Mouse (Mus musculus) heart, postnatal 10 days (tissue): ENCODE measurements around the gene Fam124b. TPM values are rescaled to one million over a fixed set of nuclear protein-coding genes. Genes with fewer than 3 reads are reported as not detected.

Experiments used
- DNase-seq, 2 experiments: peaks; one replicate each; pipeline ENCODE4 v3.0.0; 2021
- intact Hi-C: fragments of 180-260 bp; cut with DNase I; formaldehyde crosslinking; loops from one replicate; pipeline ENCODE4 v1.15.1; 2025
- total RNA-seq, 2 experiments: library from RNA; stranded (reverse); gene quantifications; 2 replicates each; pipeline ENCODE4 v1.2.3; 2021

The Fam124b gene
- 1 to 10 TPM; 8.4 to 9.5 TPM for total RNA-seq

DNA sequence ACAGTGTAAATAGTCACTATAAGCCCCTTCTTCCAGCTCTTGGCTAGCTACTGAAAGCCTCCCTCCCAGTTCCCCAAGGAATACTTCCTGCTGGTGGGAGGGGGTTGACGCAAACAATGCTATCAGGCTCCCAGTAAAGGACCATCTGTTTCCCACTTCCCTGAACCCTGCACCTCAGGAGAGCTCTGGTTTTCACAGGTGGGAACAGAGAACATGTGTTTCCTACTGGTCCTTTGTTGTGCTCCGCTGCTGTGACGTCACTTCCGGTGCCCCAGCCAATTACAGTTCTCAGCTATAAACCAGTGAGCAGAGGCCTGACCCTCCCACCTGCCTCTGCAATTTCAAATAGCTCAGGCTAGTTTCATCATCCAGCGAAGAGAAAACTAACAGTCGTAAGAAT lies at the start of gene Fam124b:
Gene Fam124b (minus strand): TSS at position 206 of the 400 bp plus-strand sequence.
- intact Hi-C loops = no loop called here
- peak; percentile 71 to 76 for DNase-seq

DNA sequence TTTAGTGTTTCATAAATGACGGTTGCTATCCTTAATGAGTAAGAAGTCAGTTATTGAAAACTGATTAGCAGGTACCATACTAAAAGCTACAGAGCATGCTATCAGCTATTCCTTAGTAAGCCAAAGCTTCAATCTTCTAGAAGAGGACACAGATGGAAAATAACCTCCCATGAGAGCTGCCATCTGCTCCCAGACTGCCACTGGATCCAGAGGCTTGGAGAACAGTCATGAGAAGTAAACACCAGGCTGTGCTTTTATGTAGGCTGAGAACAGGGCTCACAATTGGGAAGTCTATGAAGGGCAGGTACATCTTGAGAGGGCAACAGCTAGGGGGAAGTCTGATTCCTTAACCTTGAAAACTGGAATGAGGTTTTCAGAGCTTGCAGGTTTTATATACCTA lies 42.2 kb upstream of the Fam124b start:
- intact Hi-C loops = no loop called here
- no peak for DNase-seq

DNA sequence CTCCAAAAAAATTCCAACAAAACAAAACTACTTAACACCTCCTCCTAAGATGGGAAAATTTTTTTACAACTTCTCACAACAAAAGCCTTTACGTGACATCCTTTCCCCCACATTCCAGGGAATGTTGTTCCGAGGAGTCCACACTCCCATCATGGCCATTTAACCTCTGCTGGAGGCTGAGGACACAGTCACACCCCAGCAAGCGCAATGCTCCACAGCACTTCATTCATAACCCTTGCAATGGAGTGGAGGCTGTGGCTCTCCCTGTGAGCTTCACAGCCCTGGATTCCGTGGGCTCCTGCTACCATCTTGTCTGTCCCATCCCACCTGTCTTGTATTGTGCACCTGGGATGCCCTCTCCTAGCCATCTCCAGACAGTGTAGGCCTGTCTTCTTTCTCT lies 40.4 kb upstream of the Fam124b start:
- intact Hi-C loops = no loop called here

DNA sequence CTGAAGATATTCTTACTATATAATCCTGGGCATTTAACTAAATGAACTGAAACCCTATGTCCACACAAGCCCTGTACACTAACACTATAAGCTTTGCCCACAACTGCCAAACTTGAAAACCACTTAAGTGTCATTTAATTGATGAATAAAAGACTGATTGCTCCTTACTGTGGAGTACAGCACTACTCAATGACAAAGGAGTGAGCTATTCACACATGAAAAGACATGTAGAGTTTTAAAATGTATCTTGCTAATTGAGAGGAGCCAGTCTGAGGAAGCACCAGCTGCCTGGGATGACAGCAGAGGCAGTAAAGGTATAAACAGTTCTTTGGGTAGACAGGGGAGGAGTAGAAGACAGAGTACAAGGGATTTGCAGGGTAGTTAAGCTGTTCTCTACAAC lies 35.0 kb upstream of the Fam124b start:
- intact Hi-C loops = no loop called here
- DNase-seq = no peak

More for the DNA sequence above, 40.4 kb upstream of the Fam124b start:
- no peak for DNase-seq

DNA sequence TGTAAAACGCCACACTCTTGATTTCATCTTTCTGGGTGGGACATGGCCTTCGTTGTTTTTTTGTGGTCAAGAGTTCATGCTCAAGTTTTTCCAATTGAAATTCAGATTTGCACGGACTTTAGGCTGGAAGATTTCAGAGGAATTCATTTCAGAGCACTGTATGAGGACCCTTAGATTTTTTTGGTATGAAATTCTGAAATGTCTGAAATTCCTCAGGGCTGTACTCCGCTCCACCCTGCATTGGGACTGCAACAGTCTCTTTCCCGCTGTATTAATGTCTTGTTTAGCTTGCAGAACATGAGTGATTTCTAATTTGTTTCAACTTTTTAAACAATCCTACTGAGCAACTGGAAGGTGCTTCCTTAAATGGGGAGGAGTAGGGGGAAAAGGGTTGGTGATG lies 32.0 kb upstream of the Fam124b start:
- intact Hi-C loops = no loop called here
- no peak for DNase-seq

DNA sequence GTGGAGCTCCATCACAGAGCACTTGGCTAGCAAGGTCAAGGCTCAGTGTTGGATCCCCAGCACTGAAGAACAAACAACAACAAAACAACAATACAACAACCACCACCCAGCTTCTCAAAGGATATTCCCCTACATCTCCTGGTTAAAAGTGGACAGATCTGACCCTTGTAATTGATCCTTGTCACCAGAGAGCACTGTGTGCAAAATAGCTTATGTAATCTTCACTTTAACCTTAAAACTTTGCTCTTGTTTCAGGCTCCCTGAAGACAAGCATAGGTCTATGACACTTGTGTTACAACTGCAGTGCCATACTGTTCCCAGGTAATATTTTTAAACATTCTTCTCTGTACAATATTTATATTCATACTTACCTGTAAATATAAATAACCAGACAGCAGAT lies 28.9 kb upstream of the Fam124b start:
- intact Hi-C loops = loop anchor here (10.0 kb wide), 1 partner anchor 158 kb away; no protein-coding TSS in a partner anchor
- DNase-seq = no peak

DNA sequence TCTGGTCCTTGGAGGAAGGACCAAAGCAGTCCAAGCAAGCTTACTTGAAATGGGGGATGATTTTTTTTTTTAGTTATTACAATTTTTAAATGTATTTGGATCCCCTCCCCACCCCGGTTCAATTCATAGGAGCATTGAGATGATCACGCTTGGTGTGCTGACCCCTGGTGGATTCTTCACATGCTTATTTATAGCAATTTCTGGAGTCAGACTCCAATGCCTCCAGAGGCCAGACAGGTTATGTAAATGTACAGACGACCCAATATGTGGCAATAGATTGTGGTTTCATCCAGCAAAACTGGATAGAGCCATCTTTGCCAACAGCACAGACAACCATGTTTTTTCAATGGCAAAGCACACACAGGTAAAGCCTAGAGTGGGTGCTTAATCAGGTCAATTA lies 25.9 kb upstream of the Fam124b start:
- intact Hi-C loops = loop anchor here (10.0 kb wide), 1 partner anchor 161 kb away; no protein-coding TSS in a partner anchor
- peak in 1 of 2 experiments; percentile 22 for DNase-seq

DNA sequence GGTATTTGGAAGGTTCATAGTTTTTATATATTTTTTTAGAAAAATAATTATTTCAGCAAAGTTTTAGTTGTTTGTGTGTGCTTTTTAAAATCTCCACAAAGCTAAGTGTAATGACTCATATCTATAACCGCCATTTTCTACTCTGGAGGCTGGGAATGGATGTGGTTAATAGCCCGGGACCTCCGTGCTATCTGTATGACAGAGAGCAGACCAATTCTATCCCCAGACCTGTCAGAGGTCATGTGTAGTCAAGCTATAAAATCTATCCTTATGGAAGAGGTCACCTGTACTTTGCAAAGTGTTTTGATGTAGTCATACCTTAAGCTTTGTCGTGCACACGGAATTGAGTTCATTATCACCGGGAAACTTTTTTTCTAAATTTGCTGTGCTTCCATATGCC lies 23.3 kb upstream of the Fam124b start:
- DNase-seq = no peak
- intact Hi-C loops = loop anchor here (10.0 kb wide), 1 partner anchor 163 kb away; no protein-coding TSS in a partner anchor

DNA sequence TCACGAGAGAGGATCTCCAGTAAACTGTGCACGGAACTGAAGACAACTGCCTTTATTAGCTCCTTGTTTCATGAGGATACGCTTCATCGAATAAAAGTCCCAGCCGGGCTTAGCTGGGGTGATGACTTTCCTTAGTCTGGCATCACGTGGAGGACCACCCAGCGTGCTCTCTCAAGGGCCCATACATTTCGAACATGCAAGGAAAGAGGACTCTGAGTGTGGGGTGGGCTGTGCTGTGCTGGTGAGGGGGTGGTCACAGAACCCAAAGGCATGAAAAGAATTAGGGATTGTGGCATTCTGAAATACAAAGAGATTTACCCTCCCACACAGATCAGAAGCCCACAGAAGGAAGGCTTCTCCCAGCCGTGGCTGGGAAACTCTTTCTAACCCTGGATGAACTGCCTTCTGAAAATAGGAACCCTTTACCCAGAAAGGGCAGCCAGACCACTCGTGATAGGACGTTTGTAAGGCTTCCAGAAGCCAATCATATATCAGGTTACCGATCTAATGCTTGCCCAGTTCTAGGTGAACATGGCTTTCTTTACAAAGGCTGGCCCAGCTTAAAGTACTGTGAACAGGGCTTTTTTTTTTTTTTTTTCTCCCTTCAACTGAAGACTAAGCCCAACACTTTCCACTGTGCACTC lies 21.9 kb upstream of the Fam124b start:
- intact Hi-C loops = loop anchor here (10.0 kb wide), 1 partner anchor 165 kb away; no protein-coding TSS in a partner anchor
- no peak for DNase-seq

DNA sequence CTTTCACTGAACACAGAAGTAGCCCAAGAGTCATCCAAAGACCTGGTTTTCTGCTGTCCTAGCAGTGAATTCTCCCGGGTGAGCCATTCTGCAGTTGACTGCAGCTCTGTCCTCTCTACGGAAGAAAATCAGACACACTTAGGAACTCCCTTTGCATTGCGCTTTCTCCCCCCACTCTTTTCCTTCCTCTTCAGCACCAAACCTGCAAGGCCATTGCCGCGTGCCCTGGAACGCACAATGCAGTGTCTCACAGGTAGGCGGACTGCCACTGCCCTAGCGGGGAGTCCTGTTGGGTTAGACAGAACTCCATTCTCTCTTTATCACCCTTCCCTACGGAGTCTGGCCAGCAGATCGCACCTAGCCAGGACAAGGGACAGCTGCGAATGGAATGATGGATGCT lies 21.2 kb upstream of the Fam124b start:
- intact Hi-C loops = loop anchor here (2.0 kb wide), 1 partner anchor 27 kb away; no protein-coding TSS in a partner anchor

DNA sequence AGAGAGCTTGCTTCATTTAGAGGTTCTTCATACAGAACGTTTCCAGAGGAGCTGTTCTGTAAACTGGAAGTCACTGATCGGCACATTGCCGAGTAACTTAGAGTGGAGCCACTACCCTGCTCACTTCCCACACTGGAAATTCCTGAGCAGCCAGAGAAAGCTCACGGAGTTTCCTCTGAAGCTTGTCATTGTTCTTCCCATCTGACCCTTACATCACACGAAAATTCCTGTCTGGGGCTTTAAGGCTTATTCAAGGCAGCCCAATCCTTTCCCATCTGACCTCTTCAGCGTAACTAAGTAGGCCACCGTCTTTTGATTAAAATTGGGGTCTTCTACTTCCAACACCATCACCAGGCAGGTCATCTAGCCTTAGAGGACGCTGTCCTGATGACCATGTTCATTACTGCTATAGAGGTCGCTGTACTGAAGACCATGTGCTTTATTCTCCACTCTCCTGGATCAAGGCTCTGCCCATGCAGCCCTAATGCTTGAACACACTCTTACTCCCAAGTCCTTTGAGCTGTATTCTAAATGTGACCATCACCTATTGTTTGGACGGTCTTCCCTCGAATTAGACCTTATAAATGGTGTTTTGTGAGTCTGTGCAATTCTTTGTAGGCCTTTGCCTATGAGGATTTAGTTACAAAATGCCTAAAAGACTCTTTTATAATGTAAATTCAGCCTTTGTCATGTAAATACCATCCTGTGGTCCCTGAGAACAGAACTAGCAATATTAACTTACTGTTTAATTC lies 18.9 kb upstream of the Fam124b start:
- no peak for DNase-seq
- intact Hi-C loops = no loop called here

More for the DNA sequence above, 21.2 kb upstream of the Fam124b start:
- DNase-seq = no peak

DNA sequence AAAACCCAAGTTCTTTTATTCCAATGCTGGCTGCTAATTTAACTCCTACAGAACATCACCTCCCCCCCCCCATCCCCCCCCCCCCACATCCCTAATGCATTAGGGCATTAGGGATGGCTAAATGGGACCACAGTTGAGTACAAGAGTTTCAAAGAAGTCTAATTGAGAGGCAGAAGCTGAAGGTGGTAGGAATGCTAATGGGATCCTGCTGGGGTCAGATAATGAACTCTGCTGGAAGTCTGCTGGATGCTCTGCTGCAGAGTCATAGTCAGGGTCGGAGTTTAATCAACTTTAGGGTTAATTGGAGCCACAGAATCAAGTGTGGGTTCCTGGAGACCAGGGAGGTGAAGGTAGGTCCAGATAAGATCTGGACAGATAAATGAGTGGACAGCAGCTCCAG lies 17.9 kb upstream of the Fam124b start:
- DNase-seq = no peak
- intact Hi-C loops = no loop called here

DNA sequence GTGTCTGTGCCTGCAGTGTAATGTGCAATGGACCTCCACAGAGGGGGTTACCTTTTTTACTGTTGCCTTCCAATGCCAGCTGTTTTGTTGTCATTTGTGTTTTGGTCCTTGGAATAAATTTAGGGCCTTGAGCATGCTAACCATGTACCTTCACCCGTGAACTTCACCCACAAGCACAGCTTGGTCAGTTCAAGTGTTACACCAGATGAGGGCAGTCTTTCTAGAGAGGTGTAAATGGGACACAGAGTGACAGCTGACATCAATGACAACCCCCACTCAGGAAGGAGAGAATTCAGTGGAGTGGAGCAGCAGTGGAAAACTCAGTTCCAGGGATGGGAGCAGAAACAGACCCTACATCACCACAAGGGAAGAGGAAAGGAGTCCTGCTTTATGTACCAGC lies 12.3 kb upstream of the Fam124b start:
- intact Hi-C loops = no loop called here
- DNase-seq = no peak

DNA sequence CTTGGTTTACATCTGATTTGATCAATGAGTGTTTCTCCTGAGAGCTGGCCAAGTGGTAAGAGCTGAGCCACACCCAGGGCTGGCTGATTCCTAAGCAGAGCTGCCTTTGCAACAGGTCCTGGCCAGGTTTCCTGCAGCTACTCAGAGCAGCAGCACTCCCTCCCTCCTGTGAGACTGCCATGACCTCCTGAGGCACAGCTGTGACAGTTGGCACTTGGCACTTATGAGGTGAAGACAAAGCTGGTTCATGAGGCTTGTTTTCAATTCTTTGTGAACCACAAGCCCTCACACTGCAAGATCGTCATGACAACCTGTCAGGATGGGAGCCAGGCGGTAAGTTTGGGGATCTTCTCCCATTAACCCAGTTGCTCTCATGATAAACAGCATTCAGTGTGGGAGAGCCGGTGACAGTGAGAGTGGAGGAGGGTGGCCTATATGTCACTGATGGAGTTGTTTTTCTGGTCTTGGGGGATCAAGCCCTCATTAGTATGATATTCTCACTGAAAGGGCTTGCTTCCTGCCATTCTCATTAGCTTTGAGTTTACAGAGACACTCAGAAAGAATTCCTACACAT lies 6.7 kb upstream of the Fam124b start:
- intact Hi-C loops = no loop called here
- DNase-seq = peak in 1 of 2 experiments; percentile 26

DNA sequence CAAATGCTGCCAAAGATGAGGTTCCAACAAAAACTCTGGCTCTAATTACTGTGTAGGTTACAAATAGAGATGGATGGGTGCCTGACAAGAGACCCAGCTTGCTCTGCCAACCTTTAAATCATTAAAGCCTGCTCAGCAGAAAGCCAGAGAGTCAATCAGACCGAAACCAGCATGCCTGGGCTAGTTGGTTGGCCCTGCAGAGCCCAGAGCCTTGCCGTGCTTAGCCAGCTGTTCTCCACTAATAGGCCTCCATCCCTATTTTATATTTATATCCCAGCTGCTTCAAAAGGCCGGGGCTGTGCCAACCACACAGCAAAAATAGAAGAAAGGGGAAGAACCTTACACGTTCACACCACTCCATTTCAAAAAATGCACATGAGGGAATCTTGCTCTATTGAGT lies 2.9 kb upstream of the Fam124b start:
- intact Hi-C loops = no loop called here
- DNase-seq = no peak

DNA sequence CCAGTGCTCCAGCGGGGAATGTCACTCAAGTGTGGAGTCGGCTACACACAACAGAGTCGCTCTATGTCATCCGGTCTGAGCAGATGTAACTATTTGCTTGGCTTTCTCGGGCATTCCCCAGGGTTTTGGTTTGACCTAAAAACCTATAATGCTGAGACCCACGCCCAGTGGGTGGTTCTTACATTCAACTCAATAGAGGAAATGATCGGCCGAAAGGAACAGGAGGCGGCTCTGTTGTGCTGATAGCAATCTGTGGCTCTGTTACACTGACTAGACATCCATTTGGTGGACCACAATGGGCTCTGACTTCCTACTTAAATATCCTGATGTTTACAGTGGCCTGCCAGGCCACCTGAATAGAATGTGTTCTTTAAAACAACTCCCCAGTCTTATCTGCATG lies 4.4 kb downstream of the Fam124b start:
- intact Hi-C loops = loop anchor here (2.0 kb wide), 1 partner anchor 25 kb away; no protein-coding TSS in a partner anchor
- peak; percentile 45 to 59 for DNase-seq

DNA sequence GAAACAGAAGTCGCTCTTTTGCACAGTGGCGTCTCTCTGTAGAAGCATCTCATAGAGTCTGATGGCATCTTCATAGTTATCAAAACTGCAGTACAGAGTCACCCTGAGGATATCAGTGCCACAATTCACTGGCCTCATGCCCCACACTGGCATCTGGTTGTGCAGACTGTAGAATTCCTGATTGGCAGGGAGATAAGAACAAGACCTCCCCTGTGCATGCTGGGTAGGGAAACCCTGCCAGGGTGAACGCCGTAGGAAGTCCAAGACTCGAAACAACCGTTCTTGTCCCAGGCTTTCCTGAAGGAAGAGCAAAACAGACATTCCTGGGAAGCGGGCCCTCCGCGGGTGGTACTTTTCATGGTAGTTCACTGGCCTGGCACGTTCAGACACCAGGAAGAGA lies 5.1 kb downstream of the Fam124b start:
- intact Hi-C loops = loop anchor here (2.0 kb wide), 1 partner anchor 26 kb away; no protein-coding TSS in a partner anchor
- no peak for DNase-seq

DNA sequence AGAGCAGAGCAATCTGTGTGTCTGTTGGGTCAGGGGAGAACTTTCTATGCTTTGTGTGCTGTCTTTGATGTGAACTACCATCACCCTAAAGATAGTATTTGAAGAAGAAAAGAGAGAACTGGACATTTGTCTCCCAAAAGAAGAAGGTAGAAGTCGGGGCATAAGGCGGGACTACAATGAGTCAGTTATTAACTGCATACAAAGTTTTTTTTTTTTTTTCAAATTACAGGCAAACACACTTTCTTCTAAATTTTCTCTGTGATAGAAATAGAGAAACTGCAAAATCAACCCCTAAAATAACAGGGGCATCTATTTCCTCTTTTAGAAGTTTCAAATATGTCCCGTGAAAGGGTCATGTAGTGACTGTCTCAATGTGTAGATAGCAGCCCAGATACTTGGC lies 16.0 kb downstream of the Fam124b start:
- no peak for DNase-seq
- intact Hi-C loops = no loop called here

DNA sequence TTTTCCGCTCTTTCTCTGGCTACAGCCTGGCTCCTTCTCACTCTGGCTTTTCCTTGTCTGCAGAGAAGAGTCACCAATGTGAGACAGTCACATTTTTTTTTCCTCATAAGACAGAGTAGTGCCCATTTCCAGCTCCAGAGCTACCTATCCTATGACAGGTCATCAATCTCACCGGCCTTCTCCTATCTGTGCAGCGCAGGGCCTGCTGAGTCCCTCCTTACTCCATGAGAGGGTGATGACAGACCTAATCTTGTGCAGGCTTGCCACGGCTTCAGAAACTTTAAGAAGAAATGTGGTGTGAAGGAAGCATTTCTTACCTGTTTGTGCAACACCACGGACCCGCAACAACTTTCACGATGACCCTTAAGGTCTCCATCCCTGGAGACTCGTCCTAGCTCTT lies 25.4 kb downstream of the Fam124b start:
- intact Hi-C loops = no loop called here
- DNase-seq = no peak

DNA sequence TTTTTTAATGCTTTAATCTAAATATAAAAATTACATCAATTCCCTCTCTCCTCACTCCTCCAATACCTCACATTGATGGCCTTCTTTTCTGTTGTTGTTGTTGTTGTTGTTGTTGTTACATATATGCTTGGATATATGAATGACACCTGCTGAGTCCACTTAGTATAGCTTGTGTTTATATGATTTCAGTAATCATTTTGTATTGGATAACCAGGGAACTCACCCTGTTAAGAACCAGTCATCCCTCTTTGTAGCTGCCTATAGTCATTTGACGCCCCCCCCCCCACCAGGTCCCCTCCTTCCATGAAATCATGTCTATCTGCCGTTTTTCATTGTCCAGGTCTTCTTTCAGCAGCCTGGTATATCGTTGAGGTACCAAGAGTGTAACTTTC lies 36.9 kb downstream of the Fam124b start:
- intact Hi-C loops = loop anchor here (1.0 to 5.0 kb wide), 5 partner anchors 62 to 1121 kb away; no protein-coding TSS in a partner anchor
- DNase-seq = no peak

DNA sequence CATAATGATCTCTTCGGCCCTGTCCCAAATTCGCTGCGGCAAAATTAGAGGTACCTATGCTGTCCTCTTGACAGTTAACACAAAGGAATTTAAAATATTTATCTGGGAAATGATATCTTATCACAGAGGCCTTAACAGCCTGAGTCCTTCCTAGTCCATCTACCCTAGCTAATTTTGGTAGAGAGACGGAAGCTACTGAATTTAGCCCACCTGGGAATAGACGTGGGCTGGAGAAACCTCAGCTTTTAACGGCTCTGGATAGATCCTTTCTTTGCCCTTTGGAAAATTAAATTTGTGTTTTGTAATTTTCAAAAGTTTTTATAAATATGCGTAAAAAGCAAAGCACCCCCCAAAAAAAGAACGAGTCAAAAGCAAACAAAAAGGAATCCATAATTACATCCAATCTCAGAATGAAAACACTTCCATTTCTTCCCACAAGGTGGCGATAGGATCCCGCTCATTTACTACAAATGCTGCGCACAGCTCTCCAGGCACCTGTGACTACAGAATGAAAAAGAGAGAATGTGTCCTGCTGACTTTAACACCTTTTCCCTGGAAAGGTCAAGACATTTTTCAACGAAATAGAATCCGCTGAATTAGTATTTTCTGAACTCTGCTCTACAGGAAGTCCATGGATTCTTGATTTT lies 37.4 kb downstream of the Fam124b start:
- DNase-seq = peak; percentile 70 to 79
- intact Hi-C loops = loop anchor here (1.0 to 5.0 kb wide), 5 partner anchors 62 to 1121 kb away; no protein-coding TSS in a partner anchor
